Mouse (Mus musculus): ENCODE measurements around the gene Timm8a1. TPM values are rescaled to one million over a fixed set of nuclear protein-coding genes. Genes with fewer than 3 reads are reported as not detected.

Gene Timm8a1
- 10 to 100 TPM; 17.4 to 18.0 TPM for total RNA-seq (2021)
- long read RNA-seq, transcript Timm8a1-201 (2 exons, 1,421 nt) = major isoform, 13 of 13 reads
- long read RNA-seq, partial matches to known transcripts = 0 of 13 reads
- long read RNA-seq, other reads (novel, unspliced or antisense) = 0 of 13 reads

DNA sequence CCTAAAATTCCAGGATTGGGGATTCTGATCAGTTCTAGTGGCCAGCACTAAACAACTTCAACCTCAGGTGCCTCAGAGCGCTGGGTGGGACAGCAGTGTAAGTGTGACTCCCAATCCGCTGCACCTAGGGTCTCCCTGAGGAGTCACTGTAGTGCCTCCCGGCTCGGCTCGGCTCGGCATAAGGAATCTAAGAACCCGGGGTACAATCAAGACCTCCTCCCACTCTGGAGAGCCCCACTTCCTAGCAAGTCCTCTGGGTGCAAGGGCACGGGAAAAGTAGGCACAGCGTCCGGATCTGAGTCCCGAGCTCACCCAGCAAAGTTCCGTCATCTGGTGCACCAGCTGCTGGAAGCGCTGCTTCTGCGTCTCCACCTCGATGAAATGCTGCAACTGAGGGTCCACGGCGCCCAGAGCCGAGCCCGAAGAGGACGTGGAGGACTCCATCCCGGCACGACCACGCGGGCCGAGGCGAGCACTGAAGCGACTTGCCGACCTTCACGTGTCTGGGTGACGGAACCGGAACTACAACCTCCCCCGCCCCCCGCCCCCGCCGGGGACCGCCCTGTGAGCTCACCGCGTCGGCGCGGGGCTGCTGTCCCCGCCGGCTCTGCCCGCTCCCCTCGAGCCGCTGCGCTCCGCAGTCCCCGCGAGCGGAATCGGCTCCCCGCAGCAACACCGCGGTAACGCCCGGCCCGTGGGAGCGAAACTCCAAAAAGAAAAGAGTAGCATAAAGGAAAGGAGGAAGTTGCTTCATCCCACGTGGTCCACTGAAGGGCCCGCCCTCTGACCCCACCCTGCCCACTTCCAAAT is at the start of gene Timm8a1:
TSS of gene Timm8a1 (minus strand) at position 721 of the 810 bp plus-strand sequence.
- DNase-seq (ENCODE audit: low spot score in 2 of 2) = peak; percentile 16 to 33

DNA sequence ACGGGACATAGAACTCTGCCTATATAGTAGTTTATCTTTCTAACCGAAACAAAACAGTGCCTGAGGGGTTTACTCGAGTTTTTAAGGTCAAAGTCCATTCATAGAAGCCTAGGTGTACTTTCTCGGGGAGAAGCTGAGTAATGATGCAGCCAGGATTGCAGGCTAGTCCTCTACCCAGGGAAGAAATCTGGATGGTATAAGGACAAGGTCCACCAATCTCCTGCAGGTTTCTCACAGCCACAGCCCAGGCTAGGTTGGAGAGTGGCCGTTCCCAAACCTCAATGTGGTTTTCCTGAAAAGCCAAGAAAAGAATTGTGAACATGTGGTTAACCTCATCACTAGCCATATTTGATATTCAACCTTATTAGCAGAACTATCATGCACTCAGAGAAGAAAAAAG is 48.2 kb upstream of the Timm8a1 start:
- DNase-seq (ENCODE audit: low spot score in 2 of 2) = no peak

GRCm38 (mm10) chrX:134588997-134589396 is 47.3 kb upstream of the Timm8a1 start:
- DNase-seq (ENCODE audit: low spot score in 2 of 2) = no peak

- no peak for DNase-seq (ENCODE audit: low spot score in 2 of 2)
These were observed 46.6 kb upstream of the Timm8a1 start for GRCm38 (mm10) chrX:134588261-134588660.

DNA sequence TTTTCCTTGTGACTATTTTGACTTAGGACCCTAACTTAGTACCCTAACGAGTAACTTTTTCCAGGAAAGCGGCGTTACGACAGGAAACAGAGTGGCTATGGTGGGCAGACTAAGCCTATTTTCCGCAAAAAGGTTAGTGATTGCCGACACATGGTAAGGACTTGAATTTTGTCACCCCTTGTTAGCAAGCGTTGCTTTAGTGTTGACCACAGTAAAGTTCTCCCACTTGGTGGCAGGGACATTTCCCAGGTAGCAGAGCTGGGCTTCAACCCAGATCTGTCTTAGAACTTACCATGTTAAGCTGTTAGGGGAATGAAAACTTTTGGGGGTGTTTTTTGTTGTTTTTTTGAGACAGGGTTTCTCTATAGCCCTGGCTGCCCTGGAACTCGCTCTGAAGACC is 44.8 kb upstream of the Timm8a1 start:
- no peak for DNase-seq (ENCODE audit: low spot score in 2 of 2)

DNA sequence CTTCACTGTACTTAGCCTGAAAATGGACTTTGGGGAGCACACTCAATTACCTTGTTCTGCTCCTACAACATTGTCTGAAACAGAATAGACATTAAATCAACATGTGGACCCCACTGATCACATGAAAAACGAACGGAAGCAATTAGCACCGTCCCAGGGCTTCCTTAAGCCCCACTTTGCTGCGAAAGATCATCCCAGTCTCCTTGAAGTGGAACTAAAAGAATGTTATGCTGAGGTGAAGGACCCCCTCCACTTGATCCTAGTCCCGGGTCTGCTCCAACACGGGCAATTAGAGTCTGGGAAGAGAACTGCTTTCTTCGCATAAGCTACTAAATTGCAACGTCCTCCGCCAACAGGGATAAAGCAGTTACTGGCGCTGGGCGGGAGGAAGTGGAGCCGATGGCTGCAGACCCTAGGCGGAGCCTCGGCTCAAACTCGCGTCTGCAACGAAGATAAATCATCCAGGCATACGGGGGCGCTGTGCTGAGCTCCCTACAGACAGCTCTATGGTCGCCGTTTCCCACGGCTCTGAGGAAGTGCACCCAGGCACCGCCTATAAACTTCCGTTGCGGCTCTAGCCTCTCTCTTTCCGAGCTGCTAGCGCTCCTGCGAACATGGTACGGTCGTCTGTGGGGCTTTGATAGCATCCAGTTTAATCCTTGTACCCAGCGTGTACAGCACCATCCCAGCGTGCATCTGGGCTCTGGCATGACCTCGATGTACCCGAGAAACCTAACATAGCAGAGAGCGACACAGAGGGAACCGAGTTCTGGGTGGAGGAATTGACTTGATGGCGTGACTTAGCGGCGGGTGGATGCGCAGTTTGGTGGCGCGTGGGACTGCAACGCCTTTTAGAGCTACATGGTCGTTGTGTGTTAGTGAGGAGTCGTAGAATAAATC is 43.7 kb upstream of the Timm8a1 start, which contains the start of gene Rpl36a:
TSS of gene Rpl36a (plus strand) at position 552 of the 900 bp plus-strand sequence.
- peak; percentile 78 to 92 for DNase-seq (ENCODE audit: low spot score in 2 of 2)

DNA sequence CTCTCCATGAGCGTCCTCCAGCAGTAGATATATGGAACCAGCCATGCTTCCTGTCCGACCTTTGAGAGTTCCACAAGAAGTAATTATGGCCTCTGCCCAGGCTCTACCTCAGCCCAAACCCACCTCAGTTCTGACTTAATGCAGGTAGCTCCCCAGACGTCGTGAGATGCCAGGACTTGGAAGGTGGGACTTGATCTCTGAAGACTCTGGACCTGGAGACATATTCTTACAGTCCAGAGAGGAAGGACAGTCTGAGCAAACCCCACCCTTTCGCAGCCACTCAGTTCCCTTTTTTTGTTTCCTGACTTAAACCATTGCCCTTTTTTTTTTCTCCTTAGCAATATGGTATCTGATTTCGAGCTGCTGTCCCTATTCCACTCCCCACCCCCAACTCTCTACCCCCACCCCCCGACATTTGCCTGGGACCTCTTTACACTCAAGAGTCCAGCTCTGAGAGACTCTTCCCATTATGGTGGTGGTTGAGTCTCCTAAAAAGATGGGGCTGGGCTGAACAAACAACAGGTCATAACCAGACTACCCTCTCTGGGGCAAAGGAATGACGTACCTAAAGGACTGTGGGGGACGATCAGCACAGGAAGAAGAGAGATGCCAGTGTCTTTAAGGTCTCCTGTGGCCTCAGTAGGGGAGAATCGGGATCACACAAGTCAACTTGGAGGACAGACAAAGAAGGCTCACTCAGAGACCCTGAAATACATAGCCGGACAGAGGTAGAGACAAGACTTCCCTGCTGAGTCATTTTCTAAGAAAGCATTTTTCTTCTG is 41.4 kb upstream of the Timm8a1 start, which contains the start of gene Btk:
TSS of gene Btk (minus strand) at position 683 of the 782 bp plus-strand sequence.
- DNase-seq (ENCODE audit: low spot score in 2 of 2) = no peak

- no peak for DNase-seq (ENCODE audit: low spot score in 2 of 2)
These were observed 40.6 kb upstream of the Timm8a1 start for GRCm38 (mm10) chrX:134582270-134582669.

DNA sequence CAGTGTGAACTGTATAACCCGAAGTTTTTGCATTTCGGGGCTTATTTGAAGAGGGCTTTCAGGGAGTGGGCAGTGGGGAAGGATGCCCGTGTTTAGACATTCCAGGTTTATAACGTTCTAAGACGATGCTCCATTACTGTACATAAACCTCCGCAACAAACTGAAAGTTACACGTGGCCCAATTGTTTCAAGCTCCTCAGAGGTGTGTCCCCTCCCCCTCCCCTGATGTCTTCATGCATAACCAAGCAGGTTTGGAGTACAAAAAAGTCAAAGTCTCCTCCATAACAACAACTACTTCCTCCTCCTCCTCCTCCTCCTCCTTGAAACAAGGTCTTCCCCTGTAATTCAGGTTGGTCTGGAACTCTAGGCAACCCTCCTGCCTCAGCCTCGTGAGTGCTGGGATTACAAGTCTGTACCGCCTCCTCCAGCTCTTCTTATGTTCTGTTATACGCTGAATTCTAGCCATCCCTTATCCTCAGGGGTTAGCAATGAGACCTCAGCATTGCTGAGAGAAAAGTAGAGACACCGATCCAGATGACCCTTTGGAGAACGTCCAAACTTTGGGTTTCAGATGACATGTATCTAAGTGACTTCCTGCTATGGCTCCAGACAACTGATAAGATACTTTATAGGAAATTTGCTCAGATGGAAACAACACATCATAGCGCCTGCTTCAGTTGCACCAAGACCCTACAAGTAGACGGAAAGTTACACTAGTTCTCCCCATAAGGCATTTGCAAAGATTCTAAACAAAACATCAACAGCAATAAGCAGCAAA is 39.1 kb upstream of the Timm8a1 start:
- no peak for DNase-seq (ENCODE audit: low spot score in 2 of 2)

- no peak for DNase-seq (ENCODE audit: low spot score in 2 of 2)
These were observed 36.2 kb upstream of the Timm8a1 start for GRCm38 (mm10) chrX:134577896-134578295.

DNA sequence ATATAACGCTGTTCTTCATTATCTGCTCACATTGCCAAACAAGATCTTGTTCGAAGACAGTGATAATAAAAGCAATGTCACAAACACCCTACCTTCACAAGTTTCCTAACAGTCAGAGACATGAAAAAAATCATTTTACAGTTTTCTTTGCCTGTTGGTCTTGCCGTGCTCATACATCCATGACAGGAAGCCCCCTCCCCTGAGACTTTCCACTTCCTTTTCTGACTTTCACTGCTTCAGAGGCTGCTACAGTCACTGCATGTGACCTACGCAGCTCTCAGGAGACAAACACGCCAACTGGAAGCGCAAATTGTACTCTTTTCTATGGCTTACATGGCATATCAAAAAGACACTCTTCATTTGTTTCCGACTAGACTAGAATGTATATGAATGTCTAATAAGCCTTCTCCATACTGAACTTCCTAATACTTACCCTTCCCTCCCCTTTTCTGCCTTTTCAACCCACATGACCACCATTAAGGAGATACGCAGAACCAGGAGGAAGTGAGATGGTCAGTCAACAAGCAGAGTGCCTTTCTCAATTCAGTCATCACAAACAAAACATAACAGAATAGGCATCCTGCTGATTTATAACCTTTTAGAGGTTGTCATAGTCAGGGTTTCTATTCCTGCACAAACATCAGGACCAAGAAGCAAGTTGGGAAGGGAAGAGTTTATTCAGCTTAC is 25.0 kb upstream of the Timm8a1 start:
- no peak for DNase-seq (ENCODE audit: low spot score in 2 of 2)

GRCm38 (mm10) chrX:134564326-134564725 is 22.7 kb upstream of the Timm8a1 start:
- no peak for DNase-seq (ENCODE audit: low spot score in 2 of 2)

- DNase-seq (ENCODE audit: low spot score in 2 of 2) = no peak
These were observed 12.8 kb upstream of the Timm8a1 start for GRCm38 (mm10) chrX:134554425-134554824.

- DNase-seq (ENCODE audit: low spot score in 2 of 2) = no peak
These were observed 11.7 kb upstream of the Timm8a1 start for GRCm38 (mm10) chrX:134553326-134553725.

GRCm38 (mm10) chrX:134550903-134551302 is 9.2 kb upstream of the Timm8a1 start:
- peak in 1 of 2 experiments; percentile 50 for DNase-seq (ENCODE audit: low spot score in 2 of 2)

DNA sequence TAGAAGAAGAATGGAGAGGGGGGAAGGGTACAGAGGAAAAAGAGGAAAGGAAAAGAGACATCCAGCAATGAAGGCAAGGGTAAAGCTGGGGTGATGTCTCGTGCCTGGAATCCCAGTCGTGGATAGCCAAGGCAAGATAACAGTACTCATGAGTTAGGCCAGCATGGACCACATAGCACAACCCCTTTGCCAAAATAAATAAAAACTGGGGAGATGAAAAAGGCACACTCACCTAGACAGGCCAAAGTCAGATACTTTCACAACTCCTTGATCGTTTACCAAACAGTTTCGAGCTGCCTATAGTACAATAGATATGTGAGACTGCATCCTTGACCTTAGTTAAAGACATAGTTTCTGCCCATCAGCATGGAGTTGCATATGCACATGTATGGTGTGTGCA is 5.7 kb upstream of the Timm8a1 start:
- DNase-seq (ENCODE audit: low spot score in 2 of 2) = no peak

DNA sequence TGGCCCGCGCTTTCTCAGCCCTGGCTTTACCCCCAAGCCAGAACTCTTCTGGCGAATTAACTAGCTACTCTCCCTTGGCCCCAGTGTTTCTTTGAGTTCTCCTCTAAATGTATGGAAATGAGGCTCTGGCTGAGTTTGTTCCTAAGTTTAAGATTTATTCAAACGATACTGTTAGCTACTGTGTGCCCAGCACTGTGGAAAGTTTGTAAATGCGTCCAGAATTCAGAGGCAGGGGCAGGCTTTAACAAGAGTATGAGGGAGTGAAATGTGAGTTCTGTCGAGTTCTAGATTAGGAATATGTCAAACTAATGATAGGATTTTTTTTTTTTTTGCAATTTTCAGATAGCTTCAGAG is 267 bp upstream of the Timm8a1 start:
- DNase-seq (ENCODE audit: low spot score in 2 of 2) = no peak

DNA sequence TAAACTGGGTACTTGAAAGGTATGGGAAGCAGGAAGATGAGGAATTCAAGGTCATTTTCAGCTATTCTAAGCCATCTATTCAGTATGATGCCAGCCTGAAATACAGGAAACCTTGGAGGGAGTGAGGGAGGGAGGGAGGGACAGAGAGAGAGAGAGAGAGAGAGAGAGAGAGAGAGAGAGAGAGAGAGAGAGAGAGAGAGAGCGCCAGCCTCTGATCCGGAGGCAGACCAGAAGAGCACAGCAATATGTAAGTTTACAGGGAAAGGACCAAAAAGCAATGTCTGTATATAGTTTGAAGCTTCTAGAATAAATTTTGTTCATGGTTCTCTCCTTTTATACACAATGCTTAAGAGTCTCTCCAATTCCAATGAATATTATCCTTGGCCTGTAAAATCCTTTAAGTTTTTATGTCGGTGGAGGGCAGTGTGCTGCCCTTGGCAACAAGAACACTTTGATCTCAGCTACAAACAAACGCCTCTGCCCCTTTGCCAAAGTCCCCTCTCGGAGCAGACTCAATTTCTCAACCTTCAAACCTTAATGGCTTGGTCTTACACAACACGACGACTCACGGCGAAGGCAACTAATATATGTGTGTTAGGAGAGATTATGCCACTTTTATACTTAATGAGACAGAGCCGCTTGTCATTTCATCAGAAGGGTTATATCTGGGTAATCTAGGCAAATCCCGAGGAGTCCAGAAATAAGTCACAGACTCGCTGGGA is 1.1 kb downstream of the Timm8a1 start:
- DNase-seq (ENCODE audit: low spot score in 2 of 2) = peak in 1 of 2 experiments; percentile 1

GRCm38 (mm10) chrX:134539795-134540194 is 1.9 kb downstream of the Timm8a1 start:
- peak in 1 of 2 experiments; percentile 1 for DNase-seq (ENCODE audit: low spot score in 2 of 2)

Measured in layer of hippocampus, adult 18-20 months (tissue).